Mouse (Mus musculus) kidney, postnatal 25 days (tissue): ENCODE measurements at regions not wholly inside any gene's neighbourhood (a gene's known extent, or its start where the extent isn't known, plus 50 kb on each side); places are given as distances from the start of the nearest gene placed in this dataset.
A peak's percentile ranks its signal among the peaks of the same experiment; 100 is the strongest.
"Not testable (repeated sequence)": the region's sequence is repeated elsewhere in the genome, so short reads cannot be mapped to it uniquely, and the experiment has no call there.

Source experiments
- DNase-seq, 2 experiments: peaks; one replicate each; pipeline ENCODE4 v3.0.0; 2021; ENCODE audit warnings: mixed read lengths in 2 of 2

DNA sequence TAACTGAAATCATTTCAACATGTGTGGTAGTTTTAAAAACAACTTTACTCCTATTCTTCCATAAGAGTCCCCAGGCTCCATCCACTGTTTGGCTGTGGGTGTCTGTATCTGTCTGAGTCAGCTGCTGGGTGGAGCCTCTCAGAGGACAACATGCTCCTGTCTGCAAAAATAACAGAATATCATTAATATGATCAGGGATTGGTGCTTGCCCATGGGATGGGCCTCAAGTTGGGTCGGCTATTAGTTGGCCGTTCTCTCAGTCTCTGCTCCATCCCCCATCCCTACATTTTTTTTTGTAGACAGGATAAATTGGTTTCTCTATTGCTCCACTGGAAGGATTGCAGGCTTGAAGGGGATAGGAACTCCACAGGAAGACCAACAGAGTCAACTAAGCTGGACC is 108.5 kb upstream of the Fgf16 start:
- DNase-seq = not testable (repeated sequence)

DNA sequence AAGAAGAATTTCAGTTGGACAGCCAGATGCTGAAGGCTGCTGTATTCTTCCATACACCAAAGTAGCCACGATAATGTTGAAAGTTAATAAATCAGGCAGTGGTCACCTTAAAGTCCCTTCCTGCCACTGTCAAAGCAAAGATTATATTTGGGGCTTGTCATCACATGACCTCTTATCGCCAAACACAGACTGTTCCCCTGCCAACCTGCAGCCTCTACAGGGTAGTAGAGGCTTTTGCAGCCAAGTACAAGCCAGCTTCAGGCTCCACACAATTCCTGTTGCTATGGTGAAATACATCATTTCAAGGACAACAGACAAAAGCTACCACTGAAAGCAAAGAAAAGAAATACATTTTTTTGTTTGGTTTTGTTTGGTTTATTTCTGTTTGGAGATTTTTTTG is 93.5 kb upstream of the Fgf16 start:
- no peak for DNase-seq

DNA sequence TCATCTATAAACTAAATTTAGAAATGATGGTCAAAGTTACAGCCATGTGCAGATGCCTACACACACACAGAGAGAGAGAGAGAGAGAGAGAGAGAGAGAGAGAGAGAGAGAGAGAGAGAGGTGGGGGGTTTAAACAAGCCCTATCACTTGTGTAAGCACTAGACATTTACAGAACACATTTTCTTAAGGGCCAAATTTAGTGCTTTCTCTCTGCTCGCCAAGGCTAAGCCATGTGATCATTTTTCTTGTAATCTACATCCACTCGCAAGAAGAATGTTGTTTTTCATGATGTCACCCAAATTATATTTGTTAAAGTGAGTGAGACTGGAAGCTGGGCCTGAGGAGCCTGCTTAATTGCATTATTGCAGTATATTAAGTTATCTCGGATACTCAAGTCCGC is 92.8 kb upstream of the Fgf16 start:
- DNase-seq = no peak

DNA sequence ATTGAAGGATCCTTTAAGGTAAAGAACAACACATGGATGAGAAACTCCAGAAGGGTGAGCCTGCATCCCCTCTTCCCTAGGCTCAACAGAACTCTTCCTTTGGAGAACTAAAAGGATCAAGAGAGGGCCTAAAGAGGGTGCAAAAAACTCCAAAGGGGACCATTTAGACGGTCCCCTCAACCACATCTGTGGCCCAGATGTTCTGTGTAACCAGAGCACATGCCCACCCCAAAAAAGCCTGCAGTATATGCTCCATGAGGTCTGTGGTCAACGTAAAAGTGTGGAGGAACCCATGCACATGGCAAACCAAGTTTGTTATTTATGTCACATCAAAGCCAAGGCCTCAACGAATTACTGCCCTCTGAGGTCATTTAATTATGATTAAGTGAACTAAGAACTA is 89.2 kb upstream of the Fgf16 start:
- DNase-seq = no peak

DNA sequence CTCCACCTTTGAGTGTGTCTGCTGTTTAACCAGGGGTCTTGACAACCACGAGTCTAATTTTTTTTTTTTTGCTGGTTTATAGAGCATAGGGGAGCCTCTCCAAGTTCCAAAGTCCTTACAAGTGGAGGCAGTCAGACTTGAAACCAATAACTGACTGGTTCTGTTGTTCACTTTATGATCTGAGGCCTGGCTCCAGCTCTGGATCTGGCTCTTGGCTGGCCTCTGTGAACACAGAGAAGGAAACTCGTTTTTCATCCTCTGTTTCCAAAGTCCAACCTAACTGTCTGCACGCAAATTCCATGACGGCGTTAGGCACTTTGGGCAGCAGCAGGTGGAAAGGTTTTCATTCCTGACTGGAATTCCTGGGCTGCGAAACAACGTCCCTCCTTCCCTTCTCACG is 80.4 kb upstream of the Fgf16 start:
- DNase-seq = no peak

DNA sequence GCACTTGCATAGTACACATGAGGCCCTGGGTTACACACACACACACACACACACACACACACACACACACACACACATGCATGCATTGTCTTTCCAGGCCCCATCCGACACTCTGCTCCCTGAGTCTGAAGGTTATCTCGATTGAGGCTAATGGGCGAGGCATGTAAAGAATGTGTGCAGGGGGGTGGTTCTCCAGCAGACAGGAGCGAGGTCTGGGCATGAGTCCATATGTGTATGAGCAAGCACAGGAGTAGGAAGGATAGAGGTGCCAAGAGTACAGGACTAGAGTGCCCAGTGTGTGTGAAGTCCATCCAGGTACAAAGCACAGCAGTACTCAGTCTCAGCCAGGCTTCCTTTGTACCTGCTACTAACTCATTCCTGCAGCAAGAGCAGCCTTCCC is 79.6 kb upstream of the Fgf16 start:
- peak in 1 of 2 experiments; percentile 5 for DNase-seq

DNA sequence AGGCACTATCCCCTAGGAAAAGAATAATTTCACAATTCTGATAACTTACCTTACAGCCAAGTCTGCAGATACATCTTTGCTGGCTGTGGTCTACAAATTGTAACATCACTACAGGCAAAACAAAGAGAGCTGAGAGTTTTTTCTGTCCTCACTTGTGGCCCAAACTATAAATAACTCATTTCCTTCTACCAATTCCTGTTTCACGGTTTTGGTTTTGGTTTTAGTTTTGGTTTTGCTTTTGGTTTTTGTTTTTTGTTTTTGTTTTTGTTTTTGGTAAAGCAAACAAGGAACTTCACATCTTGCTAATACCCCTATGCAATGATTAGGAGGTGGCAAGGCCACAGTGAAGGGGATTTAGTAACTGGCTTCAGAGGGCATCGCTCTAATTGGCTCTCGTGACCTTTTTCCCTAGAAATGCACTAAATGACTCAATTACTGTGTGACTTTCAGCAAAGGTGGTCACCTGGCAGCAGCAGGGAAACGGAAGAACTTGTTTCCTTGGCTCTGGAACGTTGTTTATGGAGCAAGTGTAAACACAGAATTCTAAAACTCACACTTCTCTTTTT is 53.3 kb upstream of the Fgf16 start:
- DNase-seq = no peak
